In the genomic region with DNA sequence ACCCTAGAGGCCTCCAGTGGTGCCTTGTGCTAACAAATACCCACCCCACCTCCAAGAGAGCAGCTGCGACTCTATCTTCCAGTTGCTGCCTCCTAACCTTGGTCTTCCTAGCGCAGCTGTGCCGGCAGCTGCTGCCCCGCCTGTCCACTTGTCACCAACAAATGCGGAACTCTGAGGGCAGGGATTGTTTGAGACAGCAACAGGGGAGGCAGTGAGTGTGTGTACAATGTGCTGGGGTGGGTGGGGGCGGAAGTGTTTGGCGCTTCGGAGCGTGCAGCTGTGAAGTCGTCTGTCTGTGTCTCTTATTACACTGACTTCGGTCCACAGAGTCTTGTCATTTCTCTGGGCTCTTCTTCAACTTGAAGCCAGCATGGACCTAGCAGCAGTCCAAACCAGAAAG, we compare ENCODE assay signal across 9 mouse cellular contexts. TPM values are rescaled to one million over a fixed set of nuclear protein-coding genes. Genes with fewer than 3 reads are reported as not detected.
A peak's percentile ranks its signal among the peaks of the same experiment; 100 is the strongest.
DNase-seq lines count a peak whose midpoint lies in the region; ATAC-seq and TF ChIP-seq lines count a peak whose summit lies in the region.
"Had no signal": no experiment of that assay in that cellular context is flagged by ENCODE, and none has a peak within 500 bp of the region (broad histone marks: within the 10 kb centered on the region; RNA-seq: fewer than 3 reads in every experiment).

No protein-coding gene starts in this region.

- WGBS in limb, embryonic 12.5 days = 51% methylated on average over 11 of the region's 11 CpGs
- 47% methylated on average over 11 of the region's 11 CpGs for WGBS in midbrain, postnatal 0 days

- peak; percentile 91 for DNase-seq in A20 (ENCODE audit: low read depth, low spot score)
- peak; percentile 56 for DNase-seq in CD4-positive helper T cell, adult 2 months (ENCODE audit: low read depth, low spot score)
- DNase-seq in forelimb bud, embryonic 11.5 days (ENCODE audit: low read depth, low spot score) = peak; percentile 10
- peak; percentile 39 for DNase-seq in midbrain, postnatal 0 days (ENCODE audit: low spot score)
- no peak for DNase-seq in cerebellum, postnatal 25 days
- DNase-seq in testis, postnatal 10 days (ENCODE audit: low spot score) = no peak
- no peak for DNase-seq in cerebellum, adult 9-11 months
- DNase-seq: liver, embryonic 13.5 days had no signal

- no peak for ATAC-seq in limb, embryonic 12.5 days (ENCODE audit: insufficient number of reproducible peaks, insufficient read depth, low FRiP score, low TSS enrichment, low read depth)
- no peak for ATAC-seq in midbrain, postnatal 0 days (ENCODE audit: low FRiP score)

- no peaks in the 10 kb centered on the region for H3K27me3 ChIP-seq in limb, embryonic 12.5 days
- H3K27me3 ChIP-seq in midbrain, postnatal 0 days (ENCODE audit: insufficient read depth, low read length) = no peaks in the 10 kb centered on the region
- H3K27me3 ChIP-seq: liver, embryonic 13.5 days had no signal

- no peaks in the 10 kb centered on the region for H3K9me3 ChIP-seq in limb, embryonic 12.5 days
- H3K9me3 ChIP-seq in midbrain, postnatal 0 days (ENCODE audit: low read length) = no peaks in the 10 kb centered on the region
- H3K9me3 ChIP-seq: liver, embryonic 13.5 days had no signal

- no peaks in the 10 kb centered on the region for H3K36me3 ChIP-seq in limb, embryonic 12.5 days
- H3K36me3 ChIP-seq in midbrain, postnatal 0 days (ENCODE audit: insufficient read depth, low read length) = no peaks in the 10 kb centered on the region
- H3K36me3 ChIP-seq: liver, embryonic 13.5 days had no signal

- H3K4me1 ChIP-seq in limb, embryonic 12.5 days (replicated peaks) = peaks cover 15% of the 10 kb centered on the region
- H3K4me1 ChIP-seq in midbrain, postnatal 0 days (ENCODE audit: insufficient read depth, low read length) = no peaks in the 10 kb centered on the region

- no peak overlapping the region for H3K9ac ChIP-seq in limb, embryonic 12.5 days (replicated peaks)
- H3K9ac ChIP-seq in midbrain, postnatal 0 days (replicated peaks; ENCODE audit: low read length, poor library complexity, severe bottlenecking) = no peak overlapping the region
- H3K9ac ChIP-seq: liver, embryonic 13.5 days had no signal

- H3K27ac ChIP-seq in limb, embryonic 12.5 days = 0 out of 2 replicates have a peak overlapping the region, but pooled peaks have one; percentile 7
- no peak overlapping the region for H3K27ac ChIP-seq in midbrain, postnatal 0 days (ENCODE audit: low read depth, low read length)
- H3K27ac ChIP-seq: liver, embryonic 13.5 days had no signal

- no peak overlapping the region for H3K4me3 ChIP-seq in limb, embryonic 12.5 days (replicated peaks)
- no peak overlapping the region for H3K4me3 ChIP-seq in midbrain, postnatal 0 days (ENCODE audit: low read depth, low read length)
- H3K4me3 ChIP-seq: liver, embryonic 13.5 days had no signal

- no peak overlapping the region for H3K4me2 ChIP-seq in limb, embryonic 12.5 days
- H3K4me2 ChIP-seq in midbrain, postnatal 0 days (ENCODE audit: low read depth, low read length, poor library complexity, severe bottlenecking) = peak overlapping the region; percentile 16; the same call in 1 of the 2 replicates
- H3K4me2 ChIP-seq: liver, embryonic 13.5 days had no signal

- TF ChIP-seq CTCF in midbrain, postnatal 0 days (IDR thresholded peaks at IDR 0.05) = no peak

RNA-seq across cellular contexts. Expression of gene Fam8a1, which starts 49.7 kb away (rescaled TPM):
- polyA plus RNA-seq in limb, embryonic 12.5 days (2016; fragmentation: Nextera tagmentation; extraction: Ambion mirVana) = 15.4 and 16.5 TPM in 2 replicates
- total RNA-seq in midbrain, postnatal 0 days (2014; rRNA removed) = 59.2 and 68.1 TPM in 2 replicates
- 15.8 and 18.1 TPM in 2 replicates for polyA plus RNA-seq in midbrain, postnatal 0 days (2015; fragmentation: Nextera tagmentation; extraction: Ambion mirVana)

Comparison
In these comparisons a context has a peak if more than half of its experiments do, and no peak if none do; other contexts are left out.
1. DNase-seq: peak in A20 (single experiment), CD4-positive helper T cell, adult 2 months (single experiment), forelimb bud, embryonic 11.5 days (single experiment) and midbrain, postnatal 0 days (single experiment); none in cerebellum, postnatal 25 days (0 of 2), testis, postnatal 10 days (single experiment) and cerebellum, adult 9-11 months (single experiment).